Comparison of ENCODE assay signal across 1 mouse cellular context in genomic region chr2:181186635-181187034, GRCm38 (mm10).
TF ChIP-seq lines count a peak whose summit lies in the region.

No protein-coding gene starts in this region.

TF ChIP-seq in CH12.LX, 34 proteins besides CTCF, POLR2A, EP300 and RAD21:
- TF ChIP-seq E2F4 (IDR thresholded peaks at IDR 0.05; ENCODE audit: insufficient replicate concordance, low read depth, low read length): no peak
- TF ChIP-seq ELF1 (IDR thresholded peaks at IDR 0.05; ENCODE audit: low read depth, low read length): no peak
- TF ChIP-seq IRF4 (IDR thresholded peaks at IDR 0.05; ENCODE audit: low read depth, low read length): peak; percentile 22; the same call in 1 of the 2 replicates
- peak; percentile 45 for TF ChIP-seq ZC3H11A (IDR thresholded peaks at IDR 0.05; ENCODE audit: low read depth, low read length)
- peak; percentile 94 for TF ChIP-seq SMC3 (IDR thresholded peaks at IDR 0.05; ENCODE audit: low read depth, low read length)
- TF ChIP-seq SIN3A (IDR thresholded peaks at IDR 0.05; ENCODE audit: low read length): peak; percentile 25; the same call in 1 of the 2 replicates
- 0 out of 2 replicates have a peak, but pooled peaks have one; percentile 51 for TF ChIP-seq MXI1 (IDR thresholded peaks at IDR 0.05; ENCODE audit: low read depth, low read length)
- no peak for TF ChIP-seq HCFC1 (IDR thresholded peaks at IDR 0.05; ENCODE audit: low read depth, low read length)
TF ChIP-seq in CH12.LX: peak in this region for 5.
